Comparison of ENCODE assay signal across 9 mouse cellular contexts in genomic region chr16:46100286-46100685, GRCm38 (mm10). TPM values are rescaled to one million over a fixed set of nuclear protein-coding genes. Genes with fewer than 3 reads are reported as not detected.
DNase-seq lines count a peak whose midpoint lies in the region; ATAC-seq lines count a peak whose summit lies in the region.
"Had no signal": no experiment of that assay in that cellular context is flagged by ENCODE, and none has a peak within 500 bp of the region (broad histone marks: within the 10 kb centered on the region; RNA-seq: fewer than 3 reads in every experiment).

No protein-coding gene starts in this region.

- H3K9ac ChIP-seq in kidney, embryonic 14.5 days (ENCODE audit: low read depth, low read length) = no peak overlapping the region
- H3K9ac ChIP-seq: stomach, embryonic 15.5 days had no signal

- no peak overlapping the region for H3K4me3 ChIP-seq in kidney, embryonic 14.5 days (ENCODE audit: low read length)
- H3K4me3 ChIP-seq: megakaryocyte, embryonic 14.5 days; stomach, embryonic 15.5 days had no signal

- WGBS in kidney, embryonic 14.5 days = 64% methylated on average over 2 of the region's 2 CpGs

- no peaks in the 10 kb centered on the region for H3K36me3 ChIP-seq in kidney, embryonic 14.5 days (ENCODE audit: control insufficient read depth, insufficient read depth, low read length)
- H3K36me3 ChIP-seq: stomach, embryonic 15.5 days had no signal

- no peaks in the 10 kb centered on the region for H3K4me1 ChIP-seq in kidney, embryonic 14.5 days (ENCODE audit: control insufficient read depth, insufficient read depth, low read length)
- H3K4me1 ChIP-seq: stomach, embryonic 15.5 days had no signal

- no peaks in the 10 kb centered on the region for H3K9me3 ChIP-seq in kidney, embryonic 14.5 days (ENCODE audit: control insufficient read depth, low read length)
- H3K9me3 ChIP-seq: megakaryocyte, embryonic 14.5 days; stomach, embryonic 15.5 days had no signal

- peak; percentile 20 for DNase-seq in kidney, adult 9 months
- DNase-seq in NIH3T3 (ENCODE audit: low read depth) = peak; percentile 79
- DNase-seq in frontal cortex, postnatal 36 days (ENCODE audit: low spot score in 2 of 2) = peak; percentile 19 to 40
- peak; percentile 30 to 47 for DNase-seq in right cerebral cortex, postnatal 10 days (ENCODE audit: low spot score in 2 of 2)
- DNase-seq in spleen, adult 12 weeks (ENCODE audit: low spot score) = no peak

- no peak overlapping the region for H3K4me2 ChIP-seq in kidney, embryonic 14.5 days (replicated peaks; ENCODE audit: low read depth, low read length)
- H3K4me2 ChIP-seq: stomach, embryonic 15.5 days had no signal

- no peaks in the 10 kb centered on the region for H3K27me3 ChIP-seq in kidney, embryonic 14.5 days (ENCODE audit: control insufficient read depth, insufficient read depth, low read length)
- H3K27me3 ChIP-seq: megakaryocyte, embryonic 14.5 days; stomach, embryonic 15.5 days had no signal

- H3K27ac ChIP-seq in kidney, embryonic 14.5 days (ENCODE audit: low read depth, low read length) = no peak overlapping the region
- H3K27ac ChIP-seq: stomach, embryonic 15.5 days had no signal

- no peak for ATAC-seq in kidney, embryonic 14.5 days (ENCODE audit: low FRiP score, low TSS enrichment)
- no peak for ATAC-seq in granulocyte monocyte progenitor cell, adult 5-6 weeks (replicated peaks; ENCODE audit: poor library complexity, severe bottlenecking)

RNA-seq across cellular contexts. Expression of gene Cd96, which starts 19.8 kb away (rescaled TPM):
- 0.09 TPM in 1 of 2 replicates, not detected in the other for polyA plus RNA-seq in kidney, embryonic 14.5 days (2014; fragmentation: Nextera tagmentation; extraction: Ambion mirVana)
- 0.92 TPM in 1 of 2 replicates, not detected in the other for total RNA-seq in granulocyte monocyte progenitor cell, adult 5-6 weeks (2014; fragmentation: Nextera tagmentation)
- 1.1 and 2.3 TPM in 2 replicates for total RNA-seq in granulocyte monocyte progenitor cell, adult 5-6 weeks (2017)

RNA-seq across cellular contexts. Expression of gene Gm4737, which starts 54.6 kb away (rescaled TPM):
- polyA plus RNA-seq in kidney, embryonic 14.5 days (2014; fragmentation: Nextera tagmentation; extraction: Ambion mirVana) = 3.0 and 3.3 TPM in 2 replicates
- total RNA-seq in granulocyte monocyte progenitor cell, adult 5-6 weeks (2014; fragmentation: Nextera tagmentation) = 3.2 and 3.7 TPM in 2 replicates
- total RNA-seq in granulocyte monocyte progenitor cell, adult 5-6 weeks (2017) = 16.5 and 22.8 TPM in 2 replicates
